Mouse (Mus musculus) embryo, embryonic 10 days (tissue): ENCODE measurements around the gene Csf3.
"Not testable (repeated sequence)": the region's sequence is repeated elsewhere in the genome, so short reads cannot be mapped to it uniquely, and the experiment has no call there.

Experiments used
- DNase-seq: peaks from one replicate; pipeline ENCODE4 v3.0.0-alpha.2; 2015; ENCODE audit warnings: low spot score

Gene Csf3

GRCm38 (mm10) chr11:98701213-98701670, at the start of gene Csf3:
Gene Csf3 (plus strand): TSS chr11:98701263.
- no peak for DNase-seq

GRCm38 (mm10) chr11:98655076-98655475, 46.0 kb upstream of the Csf3 start:
- peak; percentile 71 for DNase-seq

DNA sequence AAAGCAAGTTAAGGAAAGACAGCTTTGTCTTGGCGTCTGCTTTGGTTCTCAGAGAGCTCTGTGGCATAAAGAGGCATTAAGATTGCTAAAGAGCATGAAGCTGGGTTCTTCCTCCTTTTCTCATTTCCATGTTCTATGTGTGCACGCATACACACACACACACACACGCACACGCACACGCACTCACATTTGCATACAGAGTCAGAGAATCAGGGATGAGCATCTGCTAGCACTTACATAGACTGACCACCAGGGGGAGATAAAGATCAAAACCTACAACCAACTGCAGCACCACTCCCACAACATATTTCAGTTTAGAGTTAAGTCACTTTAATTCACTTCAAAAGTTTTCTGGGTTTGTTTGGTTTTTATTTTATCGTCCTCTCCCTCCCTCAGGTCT, 40.5 kb upstream of the Csf3 start:
- DNase-seq = peak; percentile 74

DNA sequence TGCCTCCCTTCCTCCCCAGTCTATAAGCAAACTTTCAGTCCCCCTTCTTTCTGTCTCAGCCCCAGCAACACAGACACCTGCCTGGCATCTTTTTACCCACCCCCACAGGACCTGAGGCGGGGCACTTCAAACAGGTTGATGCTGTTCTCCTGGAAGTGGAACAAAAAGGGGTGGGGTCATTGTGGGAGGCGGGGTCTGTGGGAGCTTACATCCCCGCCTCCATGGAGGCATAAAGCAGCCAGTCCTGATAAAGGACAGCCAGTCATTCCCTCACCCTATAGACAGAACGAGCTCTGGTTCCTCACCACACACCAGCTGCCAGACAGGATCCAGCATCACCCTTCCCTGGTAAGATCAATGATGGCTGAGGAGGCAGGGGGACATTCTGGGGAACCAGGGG, 37.0 kb upstream of the Csf3 start, which contains the start of gene Gsdma:
Gene Gsdma (plus strand): TSS at position 261 of the 400 bp plus-strand sequence.
- DNase-seq = no peak

DNA sequence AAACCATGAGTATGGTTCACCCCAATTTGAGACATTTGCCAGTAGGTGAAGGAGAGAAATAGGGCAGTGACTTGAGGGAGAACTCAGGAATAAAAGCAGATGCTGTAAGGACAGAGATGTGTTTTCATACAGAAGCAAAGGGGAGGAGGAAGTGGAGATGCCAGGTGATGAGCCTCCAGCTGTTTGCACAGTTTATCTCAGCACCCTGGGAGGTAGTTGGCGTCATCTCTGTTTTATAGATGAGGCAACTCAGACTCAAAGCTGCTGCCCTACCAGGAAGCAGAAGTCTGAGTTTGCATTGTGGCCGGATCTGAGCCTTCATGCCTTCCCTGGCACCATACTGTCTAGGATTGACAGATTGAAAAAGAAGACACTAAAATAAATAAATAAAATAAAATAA, 32.1 kb upstream of the Csf3 start:
- DNase-seq = no peak

DNA sequence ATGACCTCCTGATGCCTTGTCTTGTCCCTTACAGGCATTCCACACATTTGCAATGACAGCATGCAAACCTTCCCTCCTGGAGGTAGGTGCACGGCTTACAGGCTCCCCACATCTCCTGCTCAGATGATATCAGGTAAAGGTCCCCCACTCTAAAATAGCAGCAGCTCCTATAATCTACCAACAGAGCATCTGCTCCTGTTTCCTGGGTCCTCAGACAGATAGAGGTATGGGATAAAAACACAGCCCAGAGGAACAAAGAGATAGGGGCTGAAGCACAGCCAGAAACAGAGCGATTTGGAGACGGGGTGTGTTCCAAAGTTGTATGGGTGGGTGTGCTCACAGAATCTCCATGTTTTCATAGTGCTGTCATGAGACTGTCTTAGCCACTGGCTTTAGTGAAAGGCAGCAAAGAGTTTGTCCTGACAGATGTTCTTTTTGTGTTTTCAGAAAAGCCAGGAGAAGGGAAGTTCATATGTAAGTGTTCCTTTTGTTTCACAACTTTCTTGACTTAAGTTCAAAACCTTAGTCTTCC, 29.7 kb upstream of the Csf3 start:
- DNase-seq = no peak

DNA sequence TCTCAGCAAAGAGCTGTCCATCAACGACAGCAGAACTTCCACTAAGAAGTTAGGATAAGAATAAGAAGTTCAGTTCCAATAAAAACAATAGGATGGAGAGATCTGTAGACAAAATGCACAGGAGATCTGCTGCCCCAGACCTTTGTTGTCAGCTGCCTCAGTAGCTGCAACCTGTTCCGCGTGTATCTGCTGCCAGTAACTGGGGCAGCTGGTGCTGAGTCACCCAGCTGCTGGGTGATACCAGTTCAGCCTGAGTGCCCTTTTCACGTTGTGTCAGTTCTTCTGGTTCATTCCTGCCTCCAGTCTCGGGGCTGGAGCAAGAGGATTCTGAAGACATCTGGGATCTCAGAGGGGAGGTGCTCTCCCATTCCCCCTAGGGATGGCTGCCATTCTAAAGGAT, 29.2 kb upstream of the Csf3 start:
- no peak for DNase-seq

DNA sequence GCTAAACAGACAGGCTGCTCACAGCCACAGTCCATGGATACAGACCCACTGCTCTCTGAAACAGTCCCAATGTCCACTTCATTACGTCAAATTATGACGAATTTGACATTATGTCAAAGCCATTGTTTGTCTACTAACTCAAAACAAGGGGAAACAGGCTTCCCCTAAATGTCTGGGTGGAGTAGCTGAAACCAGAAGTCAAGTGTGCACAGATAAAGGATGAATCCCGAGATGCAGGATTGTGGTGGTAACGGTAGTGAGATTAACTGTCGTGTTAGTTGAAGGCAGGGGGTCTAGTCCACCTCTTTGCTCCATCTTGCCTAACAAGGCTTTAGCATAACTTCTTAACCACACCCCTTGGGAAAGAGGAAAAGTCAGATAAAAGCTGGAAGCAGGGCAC, 28.6 kb upstream of the Csf3 start:
- DNase-seq = no peak

DNA sequence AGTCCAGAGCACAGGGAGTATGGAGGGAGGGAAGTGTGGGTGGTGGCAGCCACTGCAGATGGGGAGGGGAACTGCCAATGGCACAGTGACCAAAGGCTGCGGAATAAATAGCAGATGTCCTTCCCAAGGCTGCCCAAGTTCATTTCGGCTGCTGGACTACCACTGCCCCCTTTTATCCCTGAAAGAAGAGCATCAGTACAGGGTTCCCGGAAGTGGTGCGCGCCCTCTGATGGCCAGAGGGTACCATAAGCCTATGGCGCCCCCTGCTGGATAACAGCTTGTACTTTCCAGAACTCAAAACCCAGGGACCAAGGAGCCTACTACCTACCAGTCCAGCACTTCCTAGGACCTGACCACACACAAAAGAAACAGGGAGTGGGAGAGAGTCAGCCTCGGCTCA, 27.9 kb upstream of the Csf3 start:
- DNase-seq = peak; percentile 77

- DNase-seq = no peak
Observed at GRCm38 (mm10) chr11:98675829-98676363, 25.2 kb upstream of the Csf3 start.

DNA sequence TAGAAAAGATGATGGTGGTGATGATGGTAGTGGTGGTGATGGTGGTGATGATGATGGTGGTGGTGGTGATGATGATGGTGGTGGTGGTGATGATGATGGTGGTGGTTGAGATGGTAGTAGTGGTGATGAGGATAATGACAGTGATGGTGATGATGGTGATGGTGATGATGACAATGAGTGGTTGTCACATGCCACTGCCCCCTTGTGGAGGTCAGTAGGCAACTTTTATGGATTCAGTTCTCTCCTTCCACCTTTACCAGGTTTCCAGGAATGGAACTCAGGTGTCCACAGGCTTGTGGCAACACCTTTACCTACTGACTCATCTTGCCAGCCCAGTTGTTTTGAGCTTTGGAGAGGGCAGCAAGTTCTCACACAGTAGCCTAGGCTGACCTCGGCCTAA, 21.0 kb upstream of the Csf3 start:
- no peak for DNase-seq

DNA sequence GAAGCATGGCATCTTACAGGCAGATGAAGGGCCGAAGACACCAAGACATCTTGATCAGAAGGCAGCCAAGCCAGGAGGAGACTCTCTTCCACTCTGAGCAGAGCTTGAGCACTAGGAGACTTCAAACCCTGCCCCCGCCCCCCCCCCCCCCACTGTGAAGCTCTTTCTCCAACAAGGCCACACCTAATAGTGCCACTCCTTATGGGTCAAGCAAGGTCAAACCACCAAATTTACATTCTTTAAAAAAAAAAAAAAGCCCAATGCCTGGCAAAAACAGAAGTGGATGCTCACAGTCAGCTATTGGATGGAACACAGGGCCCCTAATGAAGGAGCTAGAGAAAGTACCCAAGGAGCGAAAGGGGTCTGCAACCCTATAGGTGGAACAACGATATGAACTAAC, 20.5 kb upstream of the Csf3 start:
- DNase-seq = not testable (repeated sequence)

DNA sequence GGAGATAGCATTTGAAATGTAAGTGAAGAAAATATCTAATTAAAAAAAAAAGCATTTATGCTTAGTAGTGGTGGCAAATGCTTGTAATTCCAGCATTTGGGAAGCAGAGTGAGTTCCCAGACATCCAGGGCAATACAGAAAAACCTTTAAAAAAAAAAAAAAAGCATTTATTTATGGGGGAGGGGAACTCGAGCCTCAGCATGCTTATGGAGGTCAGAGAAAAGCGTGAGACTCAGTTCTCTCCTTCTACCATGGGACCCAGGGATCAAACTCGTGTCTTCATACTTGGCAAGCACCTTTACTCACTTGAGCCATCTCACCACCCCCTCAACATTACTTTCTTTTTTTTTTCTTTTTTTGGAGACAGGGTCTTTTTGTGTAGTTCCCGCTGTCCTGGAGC, 19.9 kb upstream of the Csf3 start:
- DNase-seq = no peak

DNA sequence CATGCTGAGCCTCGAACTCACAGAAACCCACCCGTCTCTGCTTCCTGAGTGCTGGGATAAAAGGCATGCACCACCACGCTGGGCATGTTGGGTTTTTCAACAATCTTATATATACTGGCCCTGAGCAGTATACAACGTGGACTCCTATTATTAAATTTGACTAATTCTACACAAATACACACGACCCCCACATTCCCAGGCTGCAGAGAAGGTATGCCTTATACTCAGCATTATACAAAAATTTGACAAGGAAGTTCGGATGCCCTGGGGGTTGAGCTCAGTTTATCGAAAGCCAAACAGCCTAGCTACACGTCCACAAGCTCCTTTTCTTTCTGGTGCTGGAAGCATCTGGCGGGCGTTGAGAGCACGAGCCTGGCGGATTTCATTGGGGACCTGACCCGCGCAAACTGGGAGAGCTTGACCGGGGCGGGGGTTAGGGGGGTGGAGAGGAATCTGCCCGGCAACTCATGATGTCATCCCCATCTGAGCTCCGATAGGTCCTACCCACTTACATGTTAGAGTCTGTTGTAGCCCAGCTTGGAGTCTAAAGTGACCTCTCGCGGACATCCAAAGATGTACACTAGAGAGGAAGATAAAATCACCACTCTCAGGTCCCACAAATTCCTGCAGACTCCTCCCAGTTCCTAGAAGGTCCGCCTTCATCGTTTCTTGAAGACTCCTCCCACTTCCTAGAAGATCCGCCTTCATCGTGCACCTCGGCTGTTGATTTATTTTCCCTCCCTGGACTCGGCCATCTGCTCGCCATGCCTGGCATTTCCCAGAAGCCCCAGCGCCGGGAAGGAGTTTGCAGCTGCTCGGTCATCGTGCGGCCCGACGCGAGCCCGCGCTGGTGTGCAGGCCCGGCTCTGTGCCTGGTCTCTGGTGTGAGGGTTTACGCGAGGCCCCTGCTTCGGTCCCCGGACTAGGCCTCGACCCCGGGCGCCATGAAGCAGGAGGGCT, 19.0 kb upstream of the Csf3 start, which contains the start of gene Psmd3:
Gene Psmd3 (plus strand): TSS at position 769 of the 960 bp plus-strand sequence.
- DNase-seq = peak; percentile 96

- DNase-seq = peak; percentile 16
Observed at GRCm38 (mm10) chr11:98682811-98683210, 18.3 kb upstream of the Csf3 start.

DNA sequence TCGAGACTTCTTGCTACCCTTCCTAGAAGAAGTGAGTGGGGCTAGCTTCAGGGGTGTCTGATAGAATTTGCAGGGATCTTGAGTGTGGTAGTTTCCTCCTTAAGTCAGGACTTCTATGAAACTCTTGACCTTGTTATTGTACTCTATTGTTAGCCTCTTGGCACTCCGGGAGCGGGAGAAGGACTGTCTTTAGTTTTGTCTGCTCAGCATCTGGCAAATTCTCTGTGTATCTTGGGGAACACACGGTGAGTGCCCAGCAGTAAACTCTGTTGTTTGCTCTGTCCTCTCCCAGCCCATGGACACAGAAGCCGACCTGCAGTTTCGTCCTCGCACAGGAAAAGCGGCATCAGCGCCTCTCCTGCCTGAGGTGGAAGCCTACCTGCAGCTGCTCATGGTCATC, 15.4 kb upstream of the Csf3 start:
- DNase-seq = no peak

DNA sequence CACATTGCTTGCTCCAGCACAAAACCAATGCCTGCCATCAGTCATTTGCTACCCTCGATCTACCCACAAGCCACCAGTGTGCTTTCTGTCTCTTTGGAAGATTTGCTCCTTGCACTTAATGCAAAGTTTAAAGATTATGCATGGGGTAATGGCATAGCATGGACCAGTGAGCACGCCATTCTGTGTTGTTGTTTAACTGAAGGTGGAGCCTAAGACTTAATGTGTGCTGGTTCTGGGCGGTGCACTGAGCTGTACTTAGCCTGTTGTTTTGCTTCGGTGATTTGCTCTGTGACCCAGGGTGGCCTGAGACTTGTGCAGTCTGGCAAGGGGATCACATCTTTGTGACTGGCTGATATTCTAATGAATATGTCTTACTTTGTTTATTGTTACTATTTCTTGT, 14.1 kb upstream of the Csf3 start:
- no peak for DNase-seq

- no peak for DNase-seq
Observed at GRCm38 (mm10) chr11:98688009-98688408, 13.1 kb upstream of the Csf3 start.

- DNase-seq = no peak
Observed at GRCm38 (mm10) chr11:98693201-98693600, 7.9 kb upstream of the Csf3 start.

DNA sequence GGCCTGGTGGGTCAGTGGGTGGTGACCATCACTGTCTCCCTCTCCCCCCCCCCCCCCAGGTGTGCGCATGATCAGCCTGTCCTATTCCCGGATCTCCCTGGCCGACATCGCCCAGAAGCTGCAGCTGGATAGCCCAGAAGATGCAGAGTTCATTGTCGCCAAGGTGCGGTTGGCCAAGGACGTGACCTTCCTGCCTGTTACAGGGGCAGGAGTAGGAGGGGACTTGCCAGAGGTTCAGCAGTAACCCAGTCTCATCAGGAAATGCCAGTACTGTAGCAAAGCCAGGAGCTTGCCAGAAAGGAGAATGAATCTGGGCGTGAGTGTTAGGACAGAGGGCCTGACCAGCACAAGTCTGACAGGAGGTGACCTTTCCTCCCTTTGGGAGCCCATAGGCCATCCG, 7.3 kb upstream of the Csf3 start:
- DNase-seq = no peak

- DNase-seq = no peak
Observed at GRCm38 (mm10) chr11:98694301-98694700, 6.8 kb upstream of the Csf3 start.

- no peak for DNase-seq
Observed at GRCm38 (mm10) chr11:98695408-98695807, 5.7 kb upstream of the Csf3 start.
